Mouse (Mus musculus) lung, embryonic 14.5 days (tissue): ENCODE data around the gene Ttll12. TPM values are rescaled to one million over a fixed set of nuclear protein-coding genes. Genes with fewer than 3 reads are reported as not detected.

Source experiments
- ATAC-seq: fragments of 200-750 bp; cut with Nextera tagmentation; 2 replicates; pipeline ENCODE4 v1.8.0; 2017; ENCODE audit warnings: mild to moderate bottlenecking, moderate TSS enrichment, moderate library complexity; ENCODE audit not compliant: insufficient read depth
- DNase-seq: peaks from one replicate; pipeline ENCODE4 v3.0.0-alpha.2; 2015
- H3K27ac ChIP-seq: fragments of 300-500 bp; sonication (generic); 2 replicates; pipeline ENCODE4 v1.5.1; 2014; ENCODE audit warnings: low read depth, mild to moderate bottlenecking, moderate library complexity
- H3K27me3 ChIP-seq: fragments of 300-500 bp; sonication (generic); 2 replicates; pipeline ENCODE4 v1.6.1; 2014; ENCODE audit warnings: low read length, control low read depth; ENCODE audit not compliant: insufficient read depth
- H3K36me3 ChIP-seq: fragments of 300-500 bp; sonication (generic); 2 replicates; pipeline ENCODE4 v1.6.1; 2014; ENCODE audit warnings: control low read depth; ENCODE audit not compliant: insufficient read depth
- H3K4me1 ChIP-seq: fragments of 300-500 bp; sonication (generic); 2 replicates; pipeline ENCODE4 v1.6.1; 2014; ENCODE audit warnings: antibody characterized with exemption, control low read depth; ENCODE audit not compliant: insufficient read depth
- H3K4me2 ChIP-seq: fragments of 300-500 bp; sonication (generic); 2 replicates; pipeline ENCODE4 v1.6.1; 2014; ENCODE audit warnings: mild to moderate bottlenecking
- H3K4me3 ChIP-seq: fragments of 300-500 bp; sonication (generic); 2 replicates; pipeline ENCODE4 v1.5.1; 2014; ENCODE audit warnings: low read depth, low read length
- H3K9ac ChIP-seq: fragments of 300-500 bp; sonication (generic); 2 replicates; pipeline ENCODE4 v1.6.1; 2014
- H3K9me3 ChIP-seq: fragments of 300-500 bp; sonication (generic); 2 replicates; pipeline ENCODE4 v1.6.1; 2016; ENCODE audit warnings: low read depth, low read length, control low read depth
- CTCF ChIP-seq: IDR thresholded peaks from 2 replicates; pipeline ENCODE4 v1.5.1; 2016; ENCODE audit warnings: antibody characterized with exemption, low read depth
- WGBS: fragments of 180-500 bp; shearing (Covaris S2); extraction: QIAGEN DNeasy Blood & Tissue Kit; methylation state at CpG from one replicate; pipeline ENCODE4 v1.1.7; 2014; 5-methylcytosine and 5-hydroxymethylcytosine counted together
- polyA plus RNA-seq: library from polyadenylated mRNA; unstranded; fragments of >200 nt; fragmentation: Nextera tagmentation; extraction: Ambion mirVana; gene quantifications from 2 replicates; pipeline ENCODE4 v1.2.1, GENCODE M21; 2014

The Ttll12 gene
- polyA plus RNA-seq, 1 experiment from 2014 or later: 43.5 TPM

GRCm38 (mm10) chr15:83527747-83528146 lies 67.2 kb downstream of the Ttll12 start:
- 63% methylated on average over 2 of the region's 2 CpGs for WGBS
- H3K4me2 ChIP-seq: peak overlapping the region; percentile 93
- H3K27ac ChIP-seq: no peak overlapping the region
- H3K36me3 ChIP-seq: no peaks in the 10 kb centered on the region
- H3K4me1 ChIP-seq: peaks cover 3% of the 10 kb centered on the region
- H3K27me3 ChIP-seq: peaks cover 25% of the 10 kb centered on the region
- no peak for TF ChIP-seq CTCF
- ATAC-seq: no peak
- no peak for DNase-seq
- peak overlapping the region; percentile 59 for H3K4me3 ChIP-seq
- no peaks in the 10 kb centered on the region for H3K9me3 ChIP-seq
- peak overlapping the region; percentile 54; the same call in 1 of the 2 replicates for H3K9ac ChIP-seq

- no peak for DNase-seq
- ATAC-seq: peak; percentile 39; the same call in 1 of the 2 replicates
These were observed 67.9 kb downstream of the Ttll12 start for GRCm38 (mm10) chr15:83527092-83527437.

GRCm38 (mm10) chr15:83526424-83527091 lies 68.4 kb downstream of the Ttll12 start, which contains the start of gene Bik:
Bik (plus strand) TSS chr15:83526862.
- Histone ChIP-seq H3K9ac (peak within 1 kb of the TSS; percentile 54), H3K36me3 (no peaks in the 10 kb centered on the region), H3K4me1 (peaks cover 3% of the 10 kb centered on the region), H3K9me3 (no peaks in the 10 kb centered on the region), H3K27me3 (peaks cover 25% of the 10 kb centered on the region), H3K4me3 (peak within 1 kb of the TSS; percentile 59), H3K27ac (no peak within 1 kb of the TSS), H3K4me2 (peak within 1 kb of the TSS; percentile 93)
- TF ChIP-seq CTCF: no peak
- under 1% methylated on average over 45 of the region's 45 CpGs for WGBS
- ATAC-seq (peak; percentile 76), DNase-seq (peak; percentile 73)

More at GRCm38 (mm10) chr15:83527092-83527437, 67.9 kb downstream of the Ttll12 start:
- Histone ChIP-seq H3K4me1 (peaks cover 3% of the 10 kb centered on the region), H3K9ac (peak overlapping the region; percentile 54), H3K9me3 (no peaks in the 10 kb centered on the region), H3K4me3 (peak overlapping the region; percentile 59), H3K27ac (no peak overlapping the region), H3K36me3 (no peaks in the 10 kb centered on the region), H3K27me3 (peaks cover 25% of the 10 kb centered on the region), H3K4me2 (peak overlapping the region; percentile 93)
- 2% methylated on average over 26 of the region's 26 CpGs for WGBS
- no peak for TF ChIP-seq CTCF

Other genes with a start within 250 kb of the Ttll12 start
- gene Arfgap3, start 244.9 kb downstream of the Ttll12 start, polyA plus RNA-seq: 37.7 and 41.3 TPM in 2 replicates
- 62.3 and 63.8 TPM in 2 replicates for gene Pacsin2, start 130.6 kb downstream of the Ttll12 start, polyA plus RNA-seq
- 13.8 and 15.1 TPM in 2 replicates for gene Ttll1, start 84.3 kb downstream of the Ttll12 start, polyA plus RNA-seq
- gene Bik, start 68.3 kb downstream of the Ttll12 start, polyA plus RNA-seq: 12.1 and 14.2 TPM in 2 replicates
- 76.9 and 83.9 TPM in 2 replicates for gene Tspo, start 31.6 kb downstream of the Ttll12 start, polyA plus RNA-seq
- gene Mcat, start 31.4 kb downstream of the Ttll12 start, polyA plus RNA-seq: 38.8 and 43.1 TPM in 2 replicates
- 4.1 and 6.0 TPM in 2 replicates for gene Scube1, start 129.9 kb upstream of the Ttll12 start, polyA plus RNA-seq
- gene Mpped1, start 184.3 kb upstream of the Ttll12 start, polyA plus RNA-seq: 0.99 and 1.4 TPM in 2 replicates